Mouse (Mus musculus) CH12.LX (cell line): ENCODE measurements at regions not wholly inside any gene's neighbourhood (a gene's known extent, or its start where the extent isn't known, plus 50 kb on each side); places are given as distances from the start of the nearest gene placed in this dataset.

Source experiments
- DNase-seq: peaks from one replicate; pipeline ENCODE4 v3.0.0-alpha.2; 2013; ENCODE audit errors: extremely low read depth
- H3K27ac ChIP-seq: 2 replicates; pipeline ENCODE4 v1.5.1; 2012; ENCODE audit warnings: low read depth, mild to moderate bottlenecking, control low read depth, moderate library complexity; ENCODE audit not compliant: insufficient read depth
- H3K27me3 ChIP-seq: replicated peaks from 2 replicates; pipeline ENCODE3; 2012; ENCODE audit warnings: inconsistent platforms
- H3K36me3 ChIP-seq, 2 experiments: replicated peaks in 1 of 2; 2 replicates each; pipeline versions ENCODE3 to v1.6.1; 2012; ENCODE audit warnings: inconsistent platforms in 1 of 2, low read length in 1 of 2, mild to moderate bottlenecking in 1 of 2, mixed read lengths in 1 of 2, moderate library complexity in 1 of 2; ENCODE audit not compliant: control insufficient read depth in 1 of 2, insufficient read depth in 1 of 2
- H3K4me1 ChIP-seq, 2 experiments: 2 replicates each; pipeline ENCODE4 v1.6.1; 2012; ENCODE audit warnings: inconsistent platforms in 1 of 2, moderate library complexity in 1 of 2; ENCODE audit not compliant: insufficient read depth in 2 of 2, control insufficient read depth in 1 of 2
- H3K4me2 ChIP-seq: 2 replicates; pipeline ENCODE4 v1.6.1; 2012; ENCODE audit warnings: low read depth, mild to moderate bottlenecking, control low read depth; ENCODE audit not compliant: poor library complexity, insufficient read depth, severe bottlenecking
- H3K4me3 ChIP-seq, 3 experiments: fragments of 150-350 bp in 1 of 3; sonication (generic) in 1 of 3; replicated peaks in 1 of 3; 2 replicates each; pipeline versions ENCODE3 to v1.5.1; 2011 to 2012; ENCODE audit warnings: low read depth in 2 of 3, low read length in 2 of 3, mild to moderate bottlenecking in 2 of 3, moderate library complexity in 2 of 3, control low read depth in 1 of 3, improper control_type of control experiment in 1 of 3, inconsistent platforms in 1 of 3, mixed read lengths in 1 of 3; ENCODE audit not compliant: poor library complexity in 1 of 3
- H3K79me2 ChIP-seq: replicated peaks from 2 replicates; pipeline ENCODE4 v1.6.1; 2012; ENCODE audit warnings: mild to moderate bottlenecking, moderate library complexity; ENCODE audit not compliant: control insufficient read depth, poor library complexity, insufficient read depth, severe bottlenecking; ENCODE audit errors: extremely low read depth
- H3K9ac ChIP-seq: 2 replicates; pipeline ENCODE4 v1.6.1; 2012; ENCODE audit warnings: low read depth, mild to moderate bottlenecking, control low read depth, moderate library complexity; ENCODE audit not compliant: insufficient read depth
- H3K9me3 ChIP-seq: replicated peaks from 2 replicates; pipeline ENCODE3; 2012; ENCODE audit warnings: low read length, inconsistent platforms, mixed read lengths
- BHLHE40 ChIP-seq: IDR thresholded peaks from 2 replicates; pipeline ENCODE4 v1.6.1; 2011; ENCODE audit warnings: mild to moderate bottlenecking, low read depth, low read length, improper control_type of control experiment
- CHD2 ChIP-seq: IDR thresholded peaks from 2 replicates; pipeline ENCODE4 v1.6.1; 2011; ENCODE audit warnings: low read length, improper control_type of control experiment
- E2F4 ChIP-seq: IDR thresholded peaks from 2 replicates; pipeline ENCODE4 v1.6.1; 2011; ENCODE audit warnings: low read depth, low read length, improper control_type of control experiment; ENCODE audit not compliant: insufficient replicate concordance
- EP300 ChIP-seq: IDR thresholded peaks from 2 replicates; pipeline ENCODE4 v1.6.1; 2011; ENCODE audit warnings: low read length, improper control_type of control experiment
- ETS1 ChIP-seq: conservative IDR thresholded peaks from 2 replicates; pipeline ENCODE4 v1.6.1; 2012; ENCODE audit warnings: low read depth, mild to moderate bottlenecking, inconsistent platforms, low read length, improper control_type of control experiment, moderate library complexity
- GABPA ChIP-seq: IDR thresholded peaks from 2 replicates; pipeline ENCODE4 v1.6.1; 2012; ENCODE audit warnings: low read depth, low read length, improper control_type of control experiment, inconsistent platforms; ENCODE audit not compliant: insufficient replicate concordance
- HCFC1 ChIP-seq: IDR thresholded peaks from 2 replicates; pipeline ENCODE4 v1.6.1; 2012; ENCODE audit warnings: low read depth, mild to moderate bottlenecking, inconsistent platforms, low read length, improper control_type of control experiment
- IRF4 ChIP-seq: IDR thresholded peaks from 2 replicates; pipeline ENCODE4 v1.6.1; 2014; ENCODE audit warnings: low read depth, mild to moderate bottlenecking, inconsistent platforms, low read length, improper control_type of control experiment
- JUND ChIP-seq: conservative IDR thresholded peaks from 2 replicates; pipeline ENCODE4 v1.6.1; 2011; ENCODE audit warnings: low read depth, low read length, improper control_type of control experiment
- KAT2A ChIP-seq: IDR thresholded peaks from 2 replicates; pipeline ENCODE4 v1.6.1; 2012; ENCODE audit warnings: low read length, improper control_type of control experiment, inconsistent platforms; ENCODE audit not compliant: insufficient replicate concordance
- MEF2A ChIP-seq: IDR thresholded peaks from 2 replicates; pipeline ENCODE4 v1.6.1; 2014; ENCODE audit warnings: low read depth, mild to moderate bottlenecking, inconsistent platforms, low read length, improper control_type of control experiment, borderline replicate concordance
- MXI1 ChIP-seq: IDR thresholded peaks from 2 replicates; pipeline ENCODE4 v1.6.1; 2011; ENCODE audit warnings: mild to moderate bottlenecking, low read depth, low read length, improper control_type of control experiment
- MYC ChIP-seq: IDR thresholded peaks from 2 replicates; pipeline ENCODE4 v1.6.1; 2011; ENCODE audit warnings: low read depth, mild to moderate bottlenecking, improper control_type of control experiment, low read length
- NELFE ChIP-seq: IDR thresholded peaks from 2 replicates; pipeline ENCODE4 v1.6.1; 2011; ENCODE audit warnings: low read depth, low read length, improper control_type of control experiment
- NRF1 ChIP-seq: IDR thresholded peaks from 2 replicates; pipeline ENCODE4 v1.6.1; 2014; ENCODE audit warnings: low read depth, mild to moderate bottlenecking, inconsistent platforms, low read length, improper control_type of control experiment, moderate library complexity
- RAD21 ChIP-seq: IDR thresholded peaks from 2 replicates; pipeline ENCODE4 v1.6.1; 2011; ENCODE audit warnings: low read depth, mild to moderate bottlenecking, low read length, improper control_type of control experiment, moderate library complexity
- RCOR1 ChIP-seq: conservative IDR thresholded peaks from 2 replicates; pipeline ENCODE4 v1.6.1; 2012; ENCODE audit warnings: low read depth, mild to moderate bottlenecking, inconsistent platforms, low read length, improper control_type of control experiment
- TBP ChIP-seq: conservative IDR thresholded peaks from 2 replicates; pipeline ENCODE4 v1.6.1; 2011; ENCODE audit warnings: low read depth, low read length, improper control_type of control experiment
- TCF12 ChIP-seq: IDR thresholded peaks from 2 replicates; pipeline ENCODE4 v1.6.1; 2014; ENCODE audit warnings: low read depth, mild to moderate bottlenecking, inconsistent platforms, low read length, improper control_type of control experiment
- UBTF ChIP-seq: IDR thresholded peaks from 2 replicates; pipeline ENCODE4 v1.6.1; 2012; ENCODE audit warnings: low read depth, mild to moderate bottlenecking, inconsistent platforms, low read length, improper control_type of control experiment, moderate library complexity
- ZC3H11A ChIP-seq: IDR thresholded peaks from 2 replicates; pipeline ENCODE4 v1.6.1; 2012; ENCODE audit warnings: low read depth, mild to moderate bottlenecking, inconsistent platforms, low read length, improper control_type of control experiment
- ZNF384 ChIP-seq: IDR thresholded peaks from 2 replicates; pipeline ENCODE4 v1.6.1; 2012; ENCODE audit warnings: low read depth, low read length, improper control_type of control experiment, inconsistent platforms
- dilution Hi-C: fragments of 300-500 bp; cut with MboI; formaldehyde crosslinking; loops from 2 replicates; pipeline ENCODE4 v1.14.3; 2020; ENCODE audit warnings: low sequenced_read_pairs; ENCODE audit not compliant: extremely low pct_unique_long_range_greater_than_20kb, extremely low pct_ligation_motif_present
- in situ Hi-C: fragments of 300-500 bp; cut with MboI; formaldehyde crosslinking; loops from 3 replicates; pipeline ENCODE4 v1.14.3; 2019; ENCODE audit warnings: low sequenced_read_pairs, low pct_ligation_motif_present, low pct_unique_long_range_greater_than_20kb, mixed read lengths

- no peak overlapping the region for H3K4me3 ChIP-seq
- no peaks in the 10 kb centered on the region for H3K79me2 ChIP-seq
- no peak for DNase-seq
- in situ Hi-C loops, result no loop called here
- no peaks in the 10 kb centered on the region for H3K36me3 ChIP-seq
- no peak overlapping the region for H3K9ac ChIP-seq
- no peaks in the 10 kb centered on the region for H3K9me3 ChIP-seq
- H3K27me3 ChIP-seq, result peaks cover 55% of the 10 kb centered on the region
- no peak overlapping the region for H3K27ac ChIP-seq
- dilution Hi-C loops, result no loop called here
- no peak overlapping the region for H3K4me2 ChIP-seq
- no peak for TF ChIP-seq GABPA
- no peak for TF ChIP-seq CHD2
- TF ChIP-seq MXI1, result no peak
- TF ChIP-seq RAD21, result no peak
- TF ChIP-seq HCFC1, result no peak
- TF ChIP-seq MYC, result no peak
- TF ChIP-seq IRF4, result no peak
- TF ChIP-seq KAT2A, result no peak
- no peak for TF ChIP-seq NRF1
- TF ChIP-seq UBTF, result no peak
- TF ChIP-seq E2F4, result no peak
- no peak for TF ChIP-seq ZC3H11A
- no peak for TF ChIP-seq BHLHE40
- TF ChIP-seq ETS1, result no peak
- TF ChIP-seq NELFE, result no peak
- no peak for TF ChIP-seq MEF2A
- TF ChIP-seq ZNF384, result no peak
- no peak for TF ChIP-seq TCF12
- TF ChIP-seq TBP, result no peak
- TF ChIP-seq, all 38 proteins: peak for 0
- H3K4me1 ChIP-seq, result peaks cover 0 to 2% of the 10 kb centered on the region in 2 experiments; a peak in 1 of 4 replicates
Observed at GRCm38 (mm10) chr7:137552551-137553198, 115.3 kb downstream of the Glrx3 start.

DNA sequence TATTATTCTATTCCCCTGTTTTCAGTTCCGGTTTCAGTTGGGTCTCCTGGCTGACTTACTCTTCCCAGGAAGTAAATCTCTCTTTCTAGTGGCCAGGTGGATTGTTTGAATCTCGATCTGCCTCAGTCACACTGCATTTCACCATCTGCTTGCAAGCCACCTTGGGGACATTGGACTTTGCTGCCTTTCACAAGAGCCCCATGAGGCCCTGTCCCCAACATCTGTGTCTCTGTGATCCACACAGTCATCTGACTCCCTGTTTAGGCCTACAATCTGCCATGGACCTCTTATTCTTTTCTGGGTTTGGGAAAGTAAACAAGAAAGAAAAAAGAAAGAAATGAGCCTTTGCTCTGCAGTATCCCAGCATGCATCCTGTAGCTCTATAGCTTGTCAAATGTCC is 118.1 kb downstream of the Glrx3 start:
- Histone ChIP-seq H3K79me2 (no peaks in the 10 kb centered on the region), H3K4me2 (no peak overlapping the region), H3K27ac (no peak overlapping the region), H3K4me3 (no peak overlapping the region), H3K27me3 (peaks cover 59% of the 10 kb centered on the region), H3K9me3 (no peaks in the 10 kb centered on the region), H3K4me1 (peaks cover 0 to 2% of the 10 kb centered on the region in 2 experiments; a peak in 1 of 4 replicates), H3K36me3 (no peaks in the 10 kb centered on the region), H3K9ac (no peak overlapping the region)
- dilution Hi-C loops, result no loop called here
- TF ChIP-seq EP300 (no peak), RCOR1 (no peak), JUND (no peak)
- DNase-seq, result no peak
- in situ Hi-C loops, result loop anchor here (5.0 kb wide), 1 partner anchor 78 kb away; no protein-coding TSS in a partner anchor
